Mouse (Mus musculus): ENCODE results near the gene Dpy19l3.

Dpy19l3 gene

GRCm38 (mm10) chr7:35687229-35687628, 67.0 kb downstream of the Dpy19l3 start:
- DNase-seq, result peak; percentile 53 to 79

- DNase-seq, result peak; percentile 61 to 70
Measured at GRCm38 (mm10) chr7:35686756-35687155, 67.5 kb downstream of the Dpy19l3 start.

GRCm38 (mm10) chr7:35686216-35686615, 68.0 kb downstream of the Dpy19l3 start:
- no peak for DNase-seq

DNA sequence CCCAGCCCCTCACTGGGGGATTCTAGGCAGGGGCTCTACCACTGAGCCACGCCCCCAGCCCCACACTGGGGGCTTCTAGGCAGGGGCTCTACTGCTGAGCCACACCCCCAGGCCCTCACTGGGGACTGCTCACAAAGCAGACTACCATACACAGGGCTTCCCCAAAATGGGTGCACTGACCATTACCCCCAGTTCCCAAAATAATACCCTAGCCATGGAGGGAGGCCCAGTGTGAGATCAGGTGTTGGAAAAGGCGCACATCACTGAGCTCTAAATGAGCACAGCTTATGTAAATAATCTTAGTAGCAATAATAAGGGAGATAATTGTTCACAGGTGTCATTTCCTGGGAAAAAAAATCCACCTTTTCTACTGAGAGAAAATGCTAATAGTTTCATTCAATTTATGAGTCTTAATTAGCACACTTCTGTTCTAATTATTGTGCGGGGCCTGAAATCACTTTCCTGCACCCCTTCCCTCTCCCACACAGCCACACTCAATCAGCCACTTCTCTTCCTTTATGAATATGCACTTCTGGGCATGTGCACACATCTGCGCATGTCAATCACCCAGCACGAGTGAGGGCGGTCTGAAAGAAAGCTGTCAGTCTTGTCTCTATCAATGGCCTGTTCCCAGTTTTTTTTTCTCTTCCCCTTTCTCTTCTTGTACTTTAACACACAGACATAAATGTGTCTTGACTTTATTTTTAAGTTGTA, 70.7 kb downstream of the Dpy19l3 start:
- no peak for DNase-seq

DNA sequence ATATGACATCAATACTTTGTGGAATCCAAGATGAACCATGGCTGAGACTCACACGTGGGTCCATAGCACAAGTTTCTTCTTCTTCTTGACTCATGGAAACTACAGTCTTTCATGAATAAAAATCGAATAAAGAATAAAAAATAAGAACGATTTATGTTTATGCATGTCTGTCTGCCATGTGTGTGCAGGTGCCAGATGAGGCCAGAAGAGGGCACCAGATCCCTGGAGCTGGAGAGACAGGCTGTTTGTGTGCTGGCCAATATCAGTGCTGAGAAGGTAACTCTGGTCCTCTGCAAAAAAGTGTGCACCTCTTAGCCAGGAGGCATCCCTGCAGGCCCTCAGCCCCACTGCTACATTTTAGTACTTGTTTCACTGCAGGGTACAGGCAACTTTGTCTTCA, 72.7 kb downstream of the Dpy19l3 start:
- DNase-seq, result no peak

GRCm38 (mm10) chr7:35678976-35679375, 75.3 kb downstream of the Dpy19l3 start:
- peak in 1 of 2 experiments; percentile 27 for DNase-seq

DNA sequence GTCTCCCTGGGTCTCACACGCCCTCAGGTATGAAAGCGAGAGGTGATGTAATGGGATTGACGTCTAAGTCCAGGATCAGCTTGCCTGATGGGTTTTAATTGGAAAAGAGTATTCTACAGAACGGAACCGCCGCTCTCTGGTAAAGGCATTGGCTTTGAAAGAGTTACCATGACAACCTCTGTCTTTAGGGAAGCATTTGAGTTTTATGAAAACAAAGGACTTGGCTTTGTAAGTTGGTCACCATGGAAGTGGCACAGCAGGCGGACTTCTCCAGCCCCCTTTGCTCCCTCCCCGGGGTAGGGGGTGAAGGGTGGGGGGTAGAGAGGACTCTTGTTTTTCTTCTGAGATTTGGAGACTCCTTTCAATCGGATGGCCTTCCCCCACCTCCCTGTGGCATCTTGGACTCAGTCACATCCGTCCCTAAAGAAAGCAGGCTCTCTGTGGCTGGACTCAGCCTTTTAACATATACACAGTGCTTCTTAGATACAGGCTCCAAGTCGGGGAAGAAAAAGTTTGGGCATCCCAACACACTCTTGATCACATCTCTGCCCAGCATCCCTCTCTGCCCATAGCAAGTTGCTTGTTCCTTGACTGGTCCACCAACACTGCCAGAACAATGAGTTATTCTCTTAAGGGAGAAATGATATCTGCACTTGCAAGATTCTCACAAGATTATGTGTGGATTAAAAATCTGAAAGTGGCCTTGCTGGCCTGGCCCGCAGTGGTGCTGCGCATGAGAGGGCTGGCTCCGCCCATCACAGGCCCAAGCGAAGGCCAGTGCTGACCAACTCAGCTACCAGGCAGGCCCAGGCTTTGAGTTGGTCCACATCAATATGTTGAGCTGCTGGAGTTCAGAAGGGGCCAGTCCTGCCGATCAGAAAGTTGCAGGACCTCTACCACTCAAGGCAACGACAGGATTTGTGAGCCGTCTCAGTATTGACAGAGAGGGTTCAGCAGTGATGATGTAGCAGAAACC, 85.9 kb downstream of the Dpy19l3 start:
- no peak for DNase-seq

DNA sequence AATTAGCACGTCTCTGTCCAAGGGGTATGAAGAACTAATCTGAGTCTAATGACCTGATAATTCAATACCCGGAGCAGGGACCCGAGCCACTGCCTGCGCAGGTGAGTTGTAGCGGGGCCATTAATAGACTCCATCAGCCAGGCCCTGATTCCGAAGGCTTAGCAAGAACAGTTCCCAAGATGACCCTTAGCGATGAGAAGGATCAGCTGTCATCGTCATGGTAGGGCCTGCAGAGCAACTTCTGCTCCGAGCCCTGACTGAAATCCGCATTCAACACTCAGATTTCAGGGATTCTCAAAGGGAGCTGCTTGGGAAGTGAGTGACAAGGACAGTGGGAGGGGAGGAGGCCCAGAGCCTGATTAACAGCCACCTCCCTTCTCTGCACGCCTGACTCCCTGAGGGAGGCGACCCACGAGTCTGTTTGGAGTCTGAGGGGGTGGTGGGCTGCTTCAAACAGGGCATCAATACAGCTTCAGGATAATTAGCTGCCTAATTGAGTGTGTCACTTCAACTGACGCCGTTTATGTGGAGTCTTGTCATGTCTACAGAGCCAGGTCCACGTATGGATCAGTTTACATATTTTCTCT, 90.4 kb downstream of the Dpy19l3 start:
- DNase-seq, result no peak

DNA sequence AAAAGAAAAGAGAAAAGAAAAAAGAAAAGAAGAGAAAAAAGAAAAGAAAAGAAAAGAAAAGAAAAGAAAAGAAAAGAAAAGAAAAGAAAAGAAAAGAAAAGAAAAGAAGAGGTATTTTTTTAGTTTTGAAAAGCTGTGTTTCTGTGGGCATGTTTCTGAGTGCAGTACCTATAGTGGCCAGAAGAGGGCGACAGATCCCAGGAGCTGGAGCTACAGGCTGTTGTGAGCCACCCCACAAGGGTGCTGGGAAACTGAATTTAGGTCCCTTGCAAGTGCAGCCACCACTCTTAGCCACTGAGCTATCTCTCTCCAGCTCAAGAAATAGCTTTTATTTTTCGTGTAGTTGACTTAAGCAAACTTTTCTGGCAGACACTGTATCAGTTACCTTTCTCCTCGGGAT, 95.1 kb downstream of the Dpy19l3 start:
- peak; percentile 52 to 54 for DNase-seq

DNA sequence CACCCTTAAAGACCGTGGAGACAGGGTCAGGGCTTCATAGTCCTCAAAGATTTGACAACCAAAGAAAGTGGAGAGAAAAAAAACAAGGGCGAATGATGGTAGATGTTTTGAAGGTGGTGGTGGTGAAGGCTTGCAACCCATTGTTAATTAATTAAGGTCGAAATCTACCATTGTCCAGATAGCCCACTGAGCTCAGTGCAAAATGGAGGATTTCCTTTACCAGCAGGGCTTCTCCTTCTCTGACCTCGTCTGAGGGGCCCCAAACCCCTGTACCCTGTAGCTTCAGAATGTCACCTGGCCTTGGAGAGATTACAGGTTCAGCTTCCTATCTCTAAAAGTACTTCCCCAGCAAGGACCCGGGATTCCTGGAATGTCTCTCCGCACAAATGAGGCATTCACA, 96.4 kb downstream of the Dpy19l3 start:
- no peak for DNase-seq

GRCm38 (mm10) chr7:35651583-35652270, 102.5 kb downstream of the Dpy19l3 start:
- DNase-seq, result no peak

DNA sequence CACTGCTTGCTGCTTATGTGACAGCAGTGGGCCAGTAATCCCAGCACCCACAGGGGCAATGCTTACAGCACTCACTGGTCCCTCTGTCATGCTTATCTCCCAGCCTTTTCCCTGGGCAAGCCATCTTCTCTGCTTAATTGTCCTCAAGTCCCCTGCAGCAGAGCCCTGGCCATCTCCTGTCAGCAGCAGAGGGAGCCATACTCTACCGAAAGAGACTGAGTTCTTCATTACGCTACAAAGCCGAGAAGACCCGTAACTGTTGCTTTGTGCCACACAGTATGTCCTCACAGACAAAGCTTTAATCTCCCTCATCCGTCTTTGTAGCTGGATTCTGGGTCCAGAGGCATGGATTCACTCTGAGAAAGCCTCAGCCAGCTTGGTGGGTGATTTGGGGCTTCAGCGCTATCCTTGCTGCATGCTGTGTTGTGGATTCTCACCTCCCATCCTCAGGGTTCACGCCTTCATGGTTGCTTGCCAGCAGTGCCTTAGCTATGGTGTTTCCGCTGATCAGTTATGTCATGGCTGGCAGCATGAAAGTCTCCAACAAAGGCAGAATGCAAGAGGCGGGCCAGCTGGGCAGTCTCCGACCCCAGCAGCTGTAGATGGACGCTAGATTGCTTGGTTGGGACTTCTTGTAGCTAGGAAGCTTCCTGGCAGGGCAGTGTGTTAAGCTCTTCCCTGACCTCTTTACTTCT, 103.4 kb downstream of the Dpy19l3 start:
- no peak for DNase-seq

GRCm38 (mm10) chr7:35649071-35649470, 105.2 kb downstream of the Dpy19l3 start:
- DNase-seq, result peak; percentile 66 to 81

DNA sequence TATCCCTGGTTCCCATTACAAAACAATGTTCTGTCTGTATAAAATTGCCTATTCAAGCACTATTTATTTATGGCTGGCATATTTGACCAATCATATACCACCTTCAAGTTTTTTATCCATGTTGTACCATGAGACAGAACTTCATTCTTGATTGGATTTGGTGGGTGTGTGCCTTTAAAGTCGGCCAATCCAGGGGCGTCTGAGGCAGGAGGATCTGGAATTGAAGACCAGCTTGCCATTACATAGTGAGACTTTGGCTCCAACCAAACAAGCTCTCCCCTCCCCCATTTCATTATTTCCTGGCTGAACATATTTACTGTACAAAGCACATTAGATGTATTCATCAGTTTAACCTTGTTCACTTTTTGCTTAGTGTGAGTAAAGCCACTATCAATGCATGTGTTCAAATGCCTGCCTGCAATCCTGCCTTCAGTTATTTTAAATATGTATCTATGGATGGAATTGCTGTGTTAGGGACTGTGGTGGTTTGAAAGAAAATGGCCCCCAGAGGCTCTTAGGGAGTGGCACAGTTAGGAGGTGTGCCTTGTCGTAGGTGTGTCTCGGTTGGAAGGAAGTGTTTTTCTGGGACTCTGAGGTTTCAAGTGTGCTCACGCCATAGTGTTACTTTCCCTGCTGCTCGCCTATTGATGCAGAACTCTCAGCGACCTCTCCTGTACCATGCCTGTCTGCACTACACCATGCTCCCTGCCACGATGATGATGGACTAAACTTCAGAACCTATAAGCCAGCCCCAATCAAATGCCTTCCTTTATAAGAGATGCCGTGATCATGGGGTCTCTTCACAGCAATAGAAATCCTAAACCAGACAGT, 105.8 kb downstream of the Dpy19l3 start:
- DNase-seq, result no peak

DNA sequence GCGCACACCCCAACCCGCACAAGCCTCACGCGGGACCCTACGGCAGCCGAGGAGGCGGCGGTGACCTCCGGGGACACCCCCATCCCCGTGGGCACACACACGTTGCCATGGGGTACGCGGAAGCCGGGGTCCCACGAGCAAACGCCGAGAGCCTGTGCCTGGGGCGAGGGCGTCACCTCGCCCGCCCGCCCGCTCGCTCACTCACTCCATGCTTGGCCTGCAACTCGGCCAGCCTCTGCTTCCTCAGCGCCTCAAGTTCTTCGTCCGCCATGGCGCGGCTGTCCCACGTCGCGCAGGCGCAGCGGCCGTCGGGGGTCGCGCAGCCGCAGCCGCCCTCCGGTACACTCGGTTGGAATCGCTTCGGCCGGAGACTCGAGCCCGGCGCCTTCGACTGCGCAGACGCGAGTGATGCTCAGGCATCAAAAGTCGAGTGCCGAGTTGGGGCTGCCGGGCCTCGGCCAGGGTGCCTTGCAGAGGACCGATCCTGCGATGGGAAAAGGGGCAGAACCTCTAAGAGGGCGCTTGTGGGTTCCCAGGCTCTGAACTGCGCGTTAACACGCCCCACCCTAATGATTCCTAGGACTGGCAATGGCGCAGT, 107.1 kb downstream of the Dpy19l3 start, which contains the start of gene Pdcd5:
Pdcd5 (minus strand) TSS at position 421 of the 598 bp plus-strand sequence.
- peak; percentile 97 for DNase-seq

DNA sequence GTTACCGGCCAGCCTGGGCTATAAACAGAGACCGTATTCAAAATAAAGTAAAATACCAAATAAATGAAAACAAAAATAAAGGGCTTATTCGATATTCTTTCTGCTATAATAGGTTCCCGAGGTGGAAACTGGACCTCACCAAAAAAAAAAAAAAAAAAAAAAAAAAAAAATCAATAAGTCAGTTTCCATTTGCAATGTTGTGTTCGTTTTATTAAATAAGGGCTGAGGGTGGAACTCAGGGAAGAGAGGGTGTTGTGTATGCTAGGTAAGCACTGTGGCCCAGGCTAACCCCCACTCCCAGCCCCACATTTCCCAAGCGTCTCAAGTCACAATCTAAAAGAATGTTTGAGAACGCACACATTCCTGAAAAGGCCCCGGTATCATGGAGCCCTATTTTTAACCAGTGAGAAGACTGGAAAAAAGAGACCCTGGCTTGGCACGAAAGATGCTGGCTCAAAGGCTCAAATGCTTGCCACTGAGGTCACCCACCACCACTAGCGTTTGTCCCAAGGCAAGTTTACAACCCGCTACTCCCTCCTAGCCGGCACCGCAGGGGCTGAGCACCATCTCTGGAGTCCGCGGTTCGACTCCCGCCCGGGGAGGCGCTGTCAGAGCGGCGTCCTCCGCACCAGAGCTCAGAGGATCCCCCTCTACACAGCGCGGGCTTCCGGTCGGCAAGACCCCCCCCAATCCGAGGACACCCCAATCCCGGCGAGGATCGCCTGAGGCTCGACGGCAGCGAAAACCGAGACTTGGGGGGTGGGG, 107.8 kb downstream of the Dpy19l3 start:
- DNase-seq, result peak; percentile 13 to 48

DNA sequence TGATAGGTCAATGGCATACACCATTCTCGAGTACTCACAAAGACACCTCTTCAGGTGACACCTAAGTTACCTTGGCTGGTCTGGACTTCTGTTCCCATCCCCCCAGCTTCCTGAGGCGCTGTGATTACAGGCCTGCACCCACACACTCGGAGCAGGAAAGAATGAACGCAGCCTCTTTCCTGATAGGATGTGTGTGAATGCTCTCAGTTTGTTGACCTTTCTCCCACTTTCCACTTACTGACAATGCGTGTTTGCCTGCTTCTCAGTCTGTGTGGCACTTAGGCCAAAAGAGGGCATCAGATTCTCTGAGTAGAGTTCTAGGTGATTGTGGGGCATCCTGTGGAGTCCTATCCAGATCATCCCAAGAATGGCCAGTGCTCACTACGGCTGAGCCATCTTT, 114.2 kb downstream of the Dpy19l3 start:
- no peak for DNase-seq

- no peak for DNase-seq
Measured at GRCm38 (mm10) chr7:35636874-35637273, 117.4 kb downstream of the Dpy19l3 start.

DNA sequence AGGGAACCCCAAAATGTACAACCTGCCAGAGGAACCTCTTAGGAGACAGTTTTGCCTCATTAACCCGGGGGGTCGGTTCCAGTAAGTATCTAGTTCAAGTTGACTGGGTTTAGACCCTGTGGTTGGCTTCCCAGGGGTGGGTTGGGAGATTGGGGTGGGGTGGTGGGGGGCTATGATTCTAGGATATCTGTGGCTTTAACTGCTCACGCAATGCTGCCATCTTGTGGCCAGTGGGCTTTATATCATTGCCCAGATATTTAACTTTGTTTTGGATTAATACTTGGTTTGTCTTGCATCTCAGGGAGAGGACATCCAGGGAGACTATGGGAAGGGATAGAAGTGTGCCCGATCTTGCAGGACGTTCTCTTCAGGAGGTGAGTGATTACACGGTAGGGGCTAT, 118.0 kb downstream of the Dpy19l3 start:
- DNase-seq, result peak in 1 of 2 experiments; percentile 64

Measured in kidney, postnatal 25 days (tissue).